Mouse (Mus musculus) adrenal gland, postnatal 14 days (tissue): ENCODE measurements around the gene Hs6st3. TPM values are rescaled to one million over a fixed set of nuclear protein-coding genes. Genes with fewer than 3 reads are reported as not detected.
A peak's percentile ranks its signal among the peaks of the same experiment; 100 is the strongest.
"Not testable (repeated sequence)": the region's sequence is repeated elsewhere in the genome, so short reads cannot be mapped to it uniquely, and the experiment has no call there.

Source experiments
- DNase-seq: peaks from one replicate; pipeline ENCODE4 v3.0.0; 2021; ENCODE audit warnings: mixed read lengths
- total RNA-seq: library from RNA; stranded (reverse); gene quantifications from 2 replicates; pipeline ENCODE4 v1.2.3, GENCODE M21; 2021

Gene Hs6st3
- total RNA-seq, 1 experiment from 2014 or later: 1.4 TPM

- DNase-seq: no peak
Observed at GRCm38 (mm10) chr14:119451594-119451993, 313.5 kb downstream of the Hs6st3 start.

- no peak for DNase-seq
Observed at GRCm38 (mm10) chr14:119452382-119452781, 314.2 kb downstream of the Hs6st3 start.

- DNase-seq: no peak
Observed at GRCm38 (mm10) chr14:119452797-119453196, 314.7 kb downstream of the Hs6st3 start.

- DNase-seq: no peak
Observed at GRCm38 (mm10) chr14:119464308-119464707, 326.2 kb downstream of the Hs6st3 start.

- DNase-seq: no peak
Observed at GRCm38 (mm10) chr14:119464883-119465282, 326.7 kb downstream of the Hs6st3 start.

- DNase-seq: peak; percentile 26
Observed at GRCm38 (mm10) chr14:119466899-119467588, 328.9 kb downstream of the Hs6st3 start.

GRCm38 (mm10) chr14:119476582-119476981 is 338.4 kb downstream of the Hs6st3 start:
- no peak for DNase-seq

- no peak for DNase-seq
Observed at GRCm38 (mm10) chr14:119477836-119478235, 339.7 kb downstream of the Hs6st3 start.

GRCm38 (mm10) chr14:119488978-119489703 is 351.0 kb downstream of the Hs6st3 start:
- no peak for DNase-seq

GRCm38 (mm10) chr14:119520632-119521031 is 382.5 kb downstream of the Hs6st3 start:
- peak; percentile 4 for DNase-seq

GRCm38 (mm10) chr14:119521056-119521455 is 382.9 kb downstream of the Hs6st3 start:
- no peak for DNase-seq

GRCm38 (mm10) chr14:119532889-119533546 is 394.9 kb downstream of the Hs6st3 start:
- DNase-seq: no peak

- no peak for DNase-seq
Observed at GRCm38 (mm10) chr14:119540505-119540904, 402.4 kb downstream of the Hs6st3 start.

GRCm38 (mm10) chr14:119544596-119544995 is 406.5 kb downstream of the Hs6st3 start:
- peak; percentile 20 for DNase-seq

- DNase-seq: no peak
Observed at GRCm38 (mm10) chr14:119558356-119558755, 420.2 kb downstream of the Hs6st3 start.

GRCm38 (mm10) chr14:119582039-119582508 is 443.9 kb downstream of the Hs6st3 start:
- DNase-seq: peak; percentile 30

- no peak for DNase-seq
Observed at GRCm38 (mm10) chr14:119585069-119585468, 446.9 kb downstream of the Hs6st3 start.

- not testable (repeated sequence) for DNase-seq
Observed at GRCm38 (mm10) chr14:119587365-119587764, 449.2 kb downstream of the Hs6st3 start.

- DNase-seq: no peak
Observed at GRCm38 (mm10) chr14:119604327-119604726, 466.2 kb downstream of the Hs6st3 start.

- no peak for DNase-seq
Observed at GRCm38 (mm10) chr14:119612793-119613192, 474.7 kb downstream of the Hs6st3 start.

GRCm38 (mm10) chr14:119629127-119629526 is 491.0 kb downstream of the Hs6st3 start:
- no peak for DNase-seq

- DNase-seq: no peak
Observed at GRCm38 (mm10) chr14:119633090-119633489, 494.9 kb downstream of the Hs6st3 start.

- no peak for DNase-seq
Observed at GRCm38 (mm10) chr14:119633626-119634025, 495.5 kb downstream of the Hs6st3 start.
